Mouse (Mus musculus): ENCODE results near the gene Gm49711. TPM values are rescaled to one million over a fixed set of nuclear protein-coding genes. Genes with fewer than 3 reads are reported as not detected.

Gene Gm49711
- polyA plus RNA-seq, 1 experiment from 2014 or later: 0.25 TPM

DNA sequence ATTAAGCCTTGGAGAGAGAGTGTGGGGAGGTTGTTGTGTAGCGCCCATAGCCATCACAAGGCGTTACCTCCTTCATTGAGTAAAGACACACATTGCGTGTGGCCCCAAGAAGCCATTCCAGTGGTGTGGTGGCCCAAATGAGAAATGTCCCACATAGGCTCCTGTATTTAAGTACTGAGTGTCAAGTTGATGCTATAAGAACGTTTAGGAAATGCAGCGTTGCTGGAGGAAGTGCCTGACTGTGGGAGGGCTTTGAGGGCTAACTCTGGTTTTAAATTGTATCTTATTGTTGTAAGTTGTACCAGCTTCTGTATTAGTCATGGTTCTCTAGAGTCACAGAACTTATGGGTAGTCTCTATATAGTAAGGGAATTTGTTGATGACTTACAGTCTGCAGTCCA is 49.2 kb downstream of the Gm49711 start:
- 94% methylated on average over 5 of the region's 5 CpGs for WGBS
- H3K4me2 ChIP-seq (ENCODE audit: low read length): no peak overlapping the region

GRCm38 (mm10) chr16:92114706-92115241 is 56.7 kb downstream of the Gm49711 start:
- Histone ChIP-seq H3K9me3 (ENCODE audit: control insufficient read depth, low read length) (no peaks in the 10 kb centered on the region), H3K4me1 (replicated peaks; ENCODE audit: control insufficient read depth, insufficient read depth, low read length) (peaks cover 23% of the 10 kb centered on the region), H3K36me3 (ENCODE audit: control insufficient read depth, insufficient read depth) (peaks cover 7% of the 10 kb centered on the region; the same call in 1 of the 2 replicates), H3K27ac (ENCODE audit: low read length) (peak overlapping the region; percentile 33), H3K27me3 (replicated peaks; ENCODE audit: control insufficient read depth, insufficient read depth, low read length) (no peaks in the 10 kb centered on the region), H3K4me3 (replicated peaks; ENCODE audit: low read length) (no peak overlapping the region), H3K4me2 (ENCODE audit: low read length) (no peak overlapping the region), H3K9ac (replicated peaks; ENCODE audit: low read depth, low read length) (no peak overlapping the region)
- ATAC-seq: no peak
- 66% methylated on average over 5 of the region's 5 CpGs for WGBS

More for the DNA sequence above, 49.2 kb downstream of the Gm49711 start:
- H3K9ac ChIP-seq (replicated peaks; ENCODE audit: low read depth, low read length): no peak overlapping the region
- no peak for ATAC-seq
- H3K4me3 ChIP-seq (replicated peaks; ENCODE audit: low read length): no peak overlapping the region
- peaks cover 2% of the 10 kb centered on the region; the same call in 1 of the 2 replicates for H3K36me3 ChIP-seq (ENCODE audit: control insufficient read depth, insufficient read depth)
- no peak overlapping the region for H3K27ac ChIP-seq (ENCODE audit: low read length)
- no peaks in the 10 kb centered on the region for H3K9me3 ChIP-seq (ENCODE audit: control insufficient read depth, low read length)
- H3K4me1 ChIP-seq (replicated peaks; ENCODE audit: control insufficient read depth, insufficient read depth, low read length): no peaks in the 10 kb centered on the region
- no peaks in the 10 kb centered on the region for H3K27me3 ChIP-seq (replicated peaks; ENCODE audit: control insufficient read depth, insufficient read depth, low read length)

GRCm38 (mm10) chr16:92115611-92116421 is 57.7 kb downstream of the Gm49711 start:
- Histone ChIP-seq H3K4me1 (replicated peaks; ENCODE audit: control insufficient read depth, insufficient read depth, low read length) (peaks cover 25% of the 10 kb centered on the region), H3K27me3 (replicated peaks; ENCODE audit: control insufficient read depth, insufficient read depth, low read length) (no peaks in the 10 kb centered on the region), H3K27ac (ENCODE audit: low read length) (peak overlapping the region; percentile 73), H3K4me2 (ENCODE audit: low read length) (peak overlapping the region; percentile 44), H3K4me3 (replicated peaks; ENCODE audit: low read length) (0 out of 2 replicates have a peak overlapping the region, but pooled peaks have one; percentile 2), H3K36me3 (ENCODE audit: control insufficient read depth, insufficient read depth) (peaks cover 7% of the 10 kb centered on the region; the same call in 1 of the 2 replicates), H3K9ac (replicated peaks; ENCODE audit: low read depth, low read length) (peak overlapping the region; percentile 31; the same call in 1 of the 2 replicates), H3K9me3 (ENCODE audit: control insufficient read depth, low read length) (no peaks in the 10 kb centered on the region)
- WGBS: 28% methylated on average over 19 of the region's 20 CpGs
- ATAC-seq: peak; percentile 65

DNA sequence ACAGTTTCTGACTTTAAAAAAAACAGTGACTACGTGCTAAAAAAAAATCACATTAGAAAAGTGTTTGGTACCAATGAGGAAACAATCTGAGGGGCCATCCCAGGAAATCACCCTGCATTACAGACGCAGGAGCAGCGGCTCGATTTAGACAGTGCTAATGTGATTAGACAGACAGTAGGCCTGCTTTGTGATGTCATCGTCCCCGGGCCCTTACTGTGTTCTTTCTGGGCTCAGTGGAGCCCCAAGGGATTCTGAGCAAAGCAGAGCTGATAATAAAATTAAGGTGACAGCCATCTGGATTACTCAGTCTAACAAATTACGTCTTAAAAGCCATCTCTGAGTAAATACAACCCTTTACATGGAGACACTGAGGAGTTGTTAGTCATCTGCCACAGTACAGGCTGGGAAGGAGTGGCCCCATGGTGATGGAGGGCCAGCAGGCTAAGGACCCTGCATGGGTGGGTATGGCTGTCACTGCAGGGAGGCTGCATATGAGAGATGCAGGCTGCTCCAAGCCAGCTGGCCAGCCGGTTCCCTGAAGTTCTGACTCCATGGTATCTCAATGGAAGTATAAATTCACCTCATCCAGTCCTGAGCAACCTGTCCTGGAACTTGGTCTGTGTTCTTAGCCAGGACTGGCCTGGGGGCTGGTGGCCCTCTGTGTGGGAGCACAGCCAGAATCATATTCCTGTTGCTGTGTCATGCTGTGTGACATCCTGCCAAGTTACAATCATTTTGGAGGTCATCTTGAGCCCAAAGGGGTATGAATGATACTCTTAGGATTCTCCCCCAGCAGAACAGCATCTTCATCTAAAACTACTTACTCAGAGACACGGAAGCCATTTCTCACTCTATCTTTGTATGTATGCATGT is 59.5 kb downstream of the Gm49711 start:
- Histone ChIP-seq H3K4me1 (replicated peaks; ENCODE audit: control insufficient read depth, insufficient read depth, low read length) (peaks cover 30% of the 10 kb centered on the region), H3K27me3 (replicated peaks; ENCODE audit: control insufficient read depth, insufficient read depth, low read length) (no peaks in the 10 kb centered on the region), H3K9me3 (ENCODE audit: control insufficient read depth, low read length) (no peaks in the 10 kb centered on the region), H3K9ac (replicated peaks; ENCODE audit: low read depth, low read length) (no peak overlapping the region), H3K36me3 (ENCODE audit: control insufficient read depth, insufficient read depth) (0 out of 2 replicates have a peak, but pooled peaks cover 5% of the 10 kb centered on the region), H3K4me2 (ENCODE audit: low read length) (no peak overlapping the region), H3K4me3 (replicated peaks; ENCODE audit: low read length) (no peak overlapping the region), H3K27ac (ENCODE audit: low read length) (no peak overlapping the region)
- no peak for ATAC-seq
- 66% methylated on average over 9 of the region's 9 CpGs for WGBS

GRCm38 (mm10) chr16:92119013-92119515 is 60.9 kb downstream of the Gm49711 start:
- 57% methylated on average over 13 of the region's 13 CpGs for WGBS

GRCm38 (mm10) chr16:92120899-92121531 is 62.9 kb downstream of the Gm49711 start:
- ATAC-seq: peak; percentile 34; the same call in 1 of the 2 replicates
- no peak overlapping the region for H3K4me2 ChIP-seq (ENCODE audit: low read length)
- H3K27me3 ChIP-seq (replicated peaks; ENCODE audit: control insufficient read depth, insufficient read depth, low read length): no peaks in the 10 kb centered on the region
- H3K27ac ChIP-seq (ENCODE audit: low read length): no peak overlapping the region
- no peak overlapping the region for H3K9ac ChIP-seq (replicated peaks; ENCODE audit: low read depth, low read length)
- H3K36me3 ChIP-seq (ENCODE audit: control insufficient read depth, insufficient read depth): no peaks in the 10 kb centered on the region
- 44% methylated on average over 17 of the region's 17 CpGs for WGBS
- H3K4me3 ChIP-seq (replicated peaks; ENCODE audit: low read length): no peak overlapping the region
- H3K9me3 ChIP-seq (ENCODE audit: control insufficient read depth, low read length): peaks cover 5% of the 10 kb centered on the region; the same call in 1 of the 2 replicates
- peaks cover 15% of the 10 kb centered on the region for H3K4me1 ChIP-seq (replicated peaks; ENCODE audit: control insufficient read depth, insufficient read depth, low read length)

More at GRCm38 (mm10) chr16:92119013-92119515, 60.9 kb downstream of the Gm49711 start:
- Histone ChIP-seq H3K27me3 (replicated peaks; ENCODE audit: control insufficient read depth, insufficient read depth, low read length) (no peaks in the 10 kb centered on the region), H3K27ac (ENCODE audit: low read length) (no peak overlapping the region), H3K9me3 (ENCODE audit: control insufficient read depth, low read length) (no peaks in the 10 kb centered on the region; the same call in 1 of the 2 replicates), H3K4me2 (ENCODE audit: low read length) (no peak overlapping the region), H3K36me3 (ENCODE audit: control insufficient read depth, insufficient read depth) (no peaks in the 10 kb centered on the region), H3K4me3 (replicated peaks; ENCODE audit: low read length) (no peak overlapping the region), H3K9ac (replicated peaks; ENCODE audit: low read depth, low read length) (no peak overlapping the region), H3K4me1 (replicated peaks; ENCODE audit: control insufficient read depth, insufficient read depth, low read length) (peaks cover 30% of the 10 kb centered on the region)
- no peak for ATAC-seq

- H3K27ac ChIP-seq (ENCODE audit: low read length): no peak overlapping the region
These were observed 69.1 kb downstream of the Gm49711 start for GRCm38 (mm10) chr16:92127226-92127625.

GRCm38 (mm10) chr16:92127666-92128065 is 69.5 kb downstream of the Gm49711 start:
- Histone ChIP-seq H3K36me3 (ENCODE audit: control insufficient read depth, insufficient read depth) (no peaks in the 10 kb centered on the region), H3K9ac (replicated peaks; ENCODE audit: low read depth, low read length) (no peak overlapping the region), H3K27me3 (replicated peaks; ENCODE audit: control insufficient read depth, insufficient read depth, low read length) (no peaks in the 10 kb centered on the region), H3K4me1 (replicated peaks; ENCODE audit: control insufficient read depth, insufficient read depth, low read length) (no peaks in the 10 kb centered on the region), H3K4me2 (ENCODE audit: low read length) (no peak overlapping the region), H3K27ac (ENCODE audit: low read length) (no peak overlapping the region), H3K4me3 (replicated peaks; ENCODE audit: low read length) (no peak overlapping the region), H3K9me3 (ENCODE audit: control insufficient read depth, low read length) (peaks cover 5% of the 10 kb centered on the region; the same call in 1 of the 2 replicates)
- ATAC-seq: no peak
- 85% methylated on average over 5 of the region's 5 CpGs for WGBS

More at GRCm38 (mm10) chr16:92127226-92127625, 69.1 kb downstream of the Gm49711 start:
- ATAC-seq: no peak
- WGBS: 56% methylated on average over 4 of the region's 4 CpGs
- H3K27me3 ChIP-seq (replicated peaks; ENCODE audit: control insufficient read depth, insufficient read depth, low read length): no peaks in the 10 kb centered on the region
- peaks cover 5% of the 10 kb centered on the region; the same call in 1 of the 2 replicates for H3K9me3 ChIP-seq (ENCODE audit: control insufficient read depth, low read length)
- no peak overlapping the region for H3K9ac ChIP-seq (replicated peaks; ENCODE audit: low read depth, low read length)
- H3K4me2 ChIP-seq (ENCODE audit: low read length): no peak overlapping the region
- no peaks in the 10 kb centered on the region for H3K36me3 ChIP-seq (ENCODE audit: control insufficient read depth, insufficient read depth)
- H3K4me1 ChIP-seq (replicated peaks; ENCODE audit: control insufficient read depth, insufficient read depth, low read length): no peaks in the 10 kb centered on the region
- no peak overlapping the region for H3K4me3 ChIP-seq (replicated peaks; ENCODE audit: low read length)

Measured in forebrain, embryonic 16.5 days (tissue).